Mouse (Mus musculus): ENCODE results near the gene Mxi1.
"Not testable (repeated sequence)": the region's sequence is repeated elsewhere in the genome, so short reads cannot be mapped to it uniquely, and the experiment has no call there.

GRCm38 (mm10) chr19:53394956-53395355 lies 84.6 kb downstream of the Mxi1 start:
- not testable (repeated sequence) for TF ChIP-seq CTCF (IDR thresholded peaks at IDR 0.05; ENCODE audit: insufficient read depth, low read length); POLR2A (IDR thresholded peaks at IDR 0.05; ENCODE audit: borderline replicate concordance, extremely low read depth, low read depth, low read length)

Data from lung, adult 2 months (tissue).